Mouse (Mus musculus) thymus, adult 2 months (tissue): ENCODE results near the gene Slc4a2.

Experiments
- CTCF ChIP-seq: fragments of 200-500 bp; IDR thresholded peaks from 2 replicates; pipeline ENCODE4 v1.5.1; 2012; ENCODE audit warnings: mild to moderate bottlenecking, control low read depth, low read length, moderate library complexity, borderline replicate concordance; ENCODE audit not compliant: control insufficient read depth, poor library complexity, insufficient read depth; ENCODE audit errors: extremely low read depth
- POLR2A ChIP-seq: fragments of 200-500 bp; IDR thresholded peaks from 2 replicates; pipeline ENCODE4 v1.6.1; 2012; ENCODE audit warnings: mild to moderate bottlenecking, low read length, control low read depth, moderate library complexity; ENCODE audit not compliant: control insufficient read depth, poor library complexity, insufficient read depth; ENCODE audit errors: extremely low read depth

- no peak for TF ChIP-seq POLR2A
- no peak for TF ChIP-seq CTCF
Observed at GRCm38 (mm10) chr5:24443204-24443603, 19.6 kb downstream of the Slc4a2 start.
